Mouse (Mus musculus): ENCODE data around the gene Kcnj15.

The Kcnj15 gene

GRCm38 (mm10) chr16:95244626-95245303, 12.6 kb upstream of the Kcnj15 start:
- in situ Hi-C loops (cut with MboI, MseI), result no loop called here

DNA sequence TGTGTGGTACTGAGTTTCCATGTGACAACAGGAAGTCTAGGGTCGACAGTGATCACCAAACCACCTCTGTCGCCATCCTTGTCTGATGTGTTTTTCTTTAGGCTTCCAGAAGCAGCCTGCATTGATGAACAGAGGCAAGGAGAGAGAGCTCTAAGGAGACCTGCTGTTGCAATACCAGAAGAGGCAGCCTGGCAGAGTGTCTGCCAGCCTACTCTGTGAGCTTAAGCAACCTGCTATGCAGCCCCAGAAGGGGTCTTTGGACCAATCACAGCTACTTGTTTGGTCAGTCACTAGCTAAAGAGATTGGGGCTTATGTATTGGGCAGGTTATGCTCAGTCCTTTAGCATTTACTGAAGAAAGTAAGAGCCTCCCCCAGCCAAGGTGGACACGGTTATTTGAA, 11.9 kb upstream of the Kcnj15 start:
- in situ Hi-C loops (cut with MboI, MseI), result no loop called here

DNA sequence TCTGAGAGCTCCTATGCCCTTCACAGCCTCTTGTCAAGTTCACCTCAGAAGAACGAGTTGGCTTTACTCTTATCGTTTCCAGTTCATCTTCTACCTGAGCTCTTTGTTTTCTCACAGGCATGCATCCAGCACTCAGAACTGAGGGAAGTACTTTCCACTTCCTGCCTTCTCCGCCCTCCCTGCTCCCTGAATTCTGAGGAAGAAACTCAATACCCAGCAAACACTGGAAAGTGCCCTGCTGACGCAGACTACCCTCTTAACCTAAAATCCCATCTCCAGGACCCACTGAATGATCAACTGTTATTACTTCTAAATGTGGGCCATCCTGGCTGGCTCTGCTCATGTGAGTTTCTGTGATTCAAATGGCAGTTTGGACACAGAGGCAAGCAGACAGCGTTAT, 8.7 kb upstream of the Kcnj15 start:
- in situ Hi-C loops (cut with MboI, MseI), result no loop called here

DNA sequence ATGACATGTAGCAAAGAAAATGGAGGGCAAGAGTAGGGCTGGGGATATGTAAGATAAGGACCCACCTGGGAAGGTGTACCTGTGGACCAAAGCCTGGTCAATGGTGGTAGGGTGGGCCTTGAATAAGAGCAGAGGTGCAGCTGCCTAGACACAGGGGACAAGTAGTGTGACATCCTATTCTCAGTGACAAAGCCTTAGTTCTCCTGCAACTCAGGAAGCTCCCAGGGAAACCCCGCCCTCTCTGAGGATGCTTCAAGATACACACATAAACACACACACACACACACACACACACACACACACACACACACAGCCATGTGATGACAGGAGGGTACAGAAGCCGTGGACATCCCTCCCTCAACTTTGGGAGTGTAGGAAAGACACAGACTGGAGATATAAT, 710 bp upstream of the Kcnj15 start:
- in situ Hi-C loops (cut with MboI, MseI), result loop anchor here (10.0 kb wide), 1 partner anchor 1832 kb away; no protein-coding TSS in a partner anchor

DNA sequence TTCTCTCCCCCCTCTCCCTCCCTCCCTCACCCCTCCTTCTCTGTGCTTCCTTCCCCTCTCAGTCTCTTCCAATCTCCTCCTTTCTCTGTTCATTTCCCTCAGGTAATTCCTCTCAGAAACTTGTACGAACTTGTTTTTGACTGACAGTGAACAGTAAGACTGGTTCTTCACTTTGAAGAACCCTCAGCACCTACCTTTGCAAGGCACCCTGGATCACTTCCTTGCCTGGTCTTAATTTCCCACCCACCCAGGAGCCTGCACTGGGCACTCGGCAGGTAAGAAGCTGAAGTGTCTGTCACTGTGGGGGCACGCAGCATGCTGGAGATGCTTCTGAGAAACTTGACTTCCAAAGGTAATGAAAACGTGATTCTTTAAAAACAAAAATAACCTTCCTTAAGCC, 742 bp downstream of the Kcnj15 start:
- in situ Hi-C loops (cut with MboI, MseI), result loop anchor here (10.0 kb wide), 1 partner anchor 1833 kb away; no protein-coding TSS in a partner anchor

- in situ Hi-C loops (cut with MboI, MseI), result loop anchor here (10.0 kb wide), 1 partner anchor 1835 kb away; no protein-coding TSS in a partner anchor
Measured at GRCm38 (mm10) chr16:95259505-95259904, 2.1 kb downstream of the Kcnj15 start.

- in situ Hi-C loops (cut with MboI, MseI), result no loop called here
Measured at GRCm38 (mm10) chr16:95260693-95261092, 3.3 kb downstream of the Kcnj15 start.

DNA sequence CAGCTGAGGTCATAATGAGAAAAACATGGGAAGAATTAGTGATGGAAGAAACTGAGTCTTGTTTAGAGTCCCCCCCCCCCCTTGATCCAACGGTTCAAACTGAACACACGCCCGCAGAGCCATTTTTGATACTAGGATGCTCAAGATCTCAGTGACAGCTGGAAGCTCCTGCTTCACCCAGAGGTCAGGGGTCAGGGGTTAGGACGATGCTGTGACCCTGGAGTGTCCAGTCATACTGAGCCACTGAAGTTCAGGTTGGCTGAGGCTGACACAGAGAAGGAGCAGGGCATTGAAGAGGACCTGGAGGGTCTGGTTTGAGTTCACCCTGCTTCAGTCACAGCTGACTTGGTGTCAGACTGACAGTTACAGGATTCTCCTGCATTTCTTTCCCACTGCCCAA, 4.4 kb downstream of the Kcnj15 start:
- in situ Hi-C loops (cut with MboI, MseI), result no loop called here

DNA sequence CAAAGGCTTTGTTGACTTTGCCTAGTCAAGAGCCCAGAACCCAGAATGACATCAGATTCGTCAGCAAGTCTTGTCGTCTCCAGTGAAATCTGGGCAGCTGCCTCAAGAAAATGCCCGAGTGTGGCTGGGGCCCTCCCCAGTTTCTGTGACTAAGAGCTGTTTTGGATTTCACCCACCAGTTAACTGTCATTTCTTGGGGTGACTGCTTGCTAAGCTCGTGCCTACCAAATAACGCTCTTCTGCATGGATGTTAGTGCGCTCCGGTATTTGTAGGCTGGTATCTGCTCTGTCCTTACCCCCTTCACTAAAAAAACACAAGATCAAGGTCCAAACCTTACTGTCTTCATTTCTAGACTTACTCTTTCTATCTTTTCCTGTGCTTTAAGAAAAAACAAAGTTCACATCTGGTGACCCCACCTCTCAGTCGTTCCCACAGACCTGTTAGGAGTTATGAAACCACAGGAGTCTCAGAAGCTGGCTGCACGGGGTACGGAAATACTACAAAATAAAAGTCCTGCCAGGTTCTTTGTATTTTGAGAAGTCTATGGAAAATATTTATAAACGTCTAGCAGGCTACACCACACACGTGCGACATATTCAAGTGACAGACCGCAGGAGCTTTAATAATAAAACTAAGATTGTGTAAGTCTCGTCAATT, 5.5 kb downstream of the Kcnj15 start:
- in situ Hi-C loops (cut with MboI, MseI), result no loop called here

DNA sequence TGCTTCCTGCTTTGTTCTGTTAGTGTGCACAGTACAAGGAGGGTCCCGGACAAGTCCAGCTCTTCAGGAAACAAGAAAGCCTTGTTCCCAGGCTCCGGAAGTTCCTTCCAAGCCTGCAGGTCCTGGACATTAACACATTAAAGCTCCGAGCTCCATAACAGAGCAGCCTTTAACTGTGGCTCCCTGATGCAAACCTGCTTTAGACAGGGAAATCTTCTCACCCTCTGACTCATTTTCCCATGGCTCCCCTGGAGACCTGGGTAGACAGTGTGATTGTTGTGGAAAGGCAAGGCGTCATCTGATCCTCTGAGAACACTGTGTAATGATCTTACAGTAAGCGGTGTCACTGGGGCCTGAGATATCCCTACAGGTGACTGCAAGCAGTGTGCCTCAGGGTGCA, 7.0 kb downstream of the Kcnj15 start:
- in situ Hi-C loops (cut with MboI, MseI), result no loop called here

- in situ Hi-C loops (cut with MboI, MseI), result no loop called here
Measured at GRCm38 (mm10) chr16:95267481-95268183, 10.3 kb downstream of the Kcnj15 start.

DNA sequence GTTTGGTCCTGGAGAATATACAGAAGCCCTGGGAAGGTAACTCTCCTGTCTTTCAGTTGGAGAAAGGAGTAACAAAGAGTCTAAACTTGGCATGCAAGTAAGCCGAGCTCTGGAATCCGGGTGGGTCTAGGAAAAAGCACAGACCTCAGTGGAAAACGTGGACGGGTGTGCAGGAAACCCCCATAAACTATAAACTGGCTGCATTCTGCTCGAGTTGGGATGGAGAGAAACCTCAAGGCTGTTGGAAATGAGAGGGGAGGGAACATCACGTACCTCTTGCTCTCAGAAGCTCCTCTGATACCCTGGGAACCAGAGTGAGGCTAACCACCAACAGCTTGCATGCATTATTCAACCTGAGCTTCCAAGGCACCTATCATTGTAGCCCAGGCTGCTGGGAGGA, 12.3 kb downstream of the Kcnj15 start:
- in situ Hi-C loops (cut with MboI, MseI), result no loop called here

DNA sequence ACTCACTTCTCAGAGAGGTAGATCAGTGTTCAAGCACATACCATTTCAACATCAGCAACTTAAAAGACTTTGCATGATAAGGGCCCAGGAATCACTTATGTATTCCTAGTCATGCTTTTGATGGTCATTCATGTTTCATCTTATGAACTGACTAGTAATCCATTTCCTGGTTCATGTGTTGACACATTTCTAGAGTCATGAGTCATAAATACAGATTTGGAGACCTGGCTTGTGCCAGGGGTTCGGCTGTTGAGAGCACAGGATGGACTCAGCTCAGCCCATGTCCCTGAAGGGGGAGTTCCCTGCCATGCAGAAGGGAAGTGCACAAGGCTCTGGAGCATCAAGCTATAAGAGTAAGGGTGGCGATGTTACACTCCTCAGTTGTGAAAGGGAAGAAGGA, 15.7 kb downstream of the Kcnj15 start:
- in situ Hi-C loops (cut with MboI, MseI), result no loop called here

DNA sequence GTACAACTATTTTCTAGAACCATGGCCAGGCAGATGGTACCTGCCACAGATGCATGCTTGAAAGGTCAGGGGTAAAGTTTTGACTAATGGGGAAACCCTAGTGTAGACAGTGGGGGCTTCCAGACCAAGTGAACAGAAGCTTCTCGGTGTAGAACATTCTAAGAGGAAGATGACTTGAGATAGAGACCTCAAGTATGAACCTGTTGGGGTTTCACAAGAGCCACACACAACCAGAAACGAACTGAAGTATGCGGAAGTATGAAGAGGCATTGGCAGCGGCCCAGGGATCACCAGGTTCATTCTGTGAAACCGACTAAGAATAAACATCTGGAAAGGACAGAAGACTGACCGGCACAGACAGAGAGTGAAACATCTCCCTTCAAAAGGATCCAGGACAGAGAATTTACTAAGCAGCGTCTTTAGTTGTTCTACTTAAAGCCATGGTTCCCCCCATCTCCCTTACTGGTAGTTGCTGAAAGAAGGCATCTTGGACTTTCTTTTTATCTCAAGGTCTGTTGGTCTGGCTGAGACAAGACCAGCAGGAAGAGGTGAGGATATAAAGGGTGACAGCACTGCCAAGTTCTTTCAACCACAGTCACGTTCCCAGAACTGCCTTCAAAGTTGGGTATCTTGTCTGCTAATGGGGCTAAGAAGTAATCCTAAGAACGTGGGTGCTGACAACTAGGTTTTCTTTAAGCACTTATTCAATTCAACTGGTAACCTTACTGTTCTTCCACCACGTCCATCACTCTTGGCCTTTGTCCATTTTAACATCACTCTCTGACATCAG, 18.6 kb downstream of the Kcnj15 start:
- in situ Hi-C loops (cut with MboI, MseI), result no loop called here

GRCm38 (mm10) chr16:95279015-95279414, 21.7 kb downstream of the Kcnj15 start:
- in situ Hi-C loops (cut with MboI, MseI), result no loop called here

- in situ Hi-C loops (cut with MboI, MseI), result no loop called here
Measured at GRCm38 (mm10) chr16:95280338-95280737, 23.0 kb downstream of the Kcnj15 start.

DNA sequence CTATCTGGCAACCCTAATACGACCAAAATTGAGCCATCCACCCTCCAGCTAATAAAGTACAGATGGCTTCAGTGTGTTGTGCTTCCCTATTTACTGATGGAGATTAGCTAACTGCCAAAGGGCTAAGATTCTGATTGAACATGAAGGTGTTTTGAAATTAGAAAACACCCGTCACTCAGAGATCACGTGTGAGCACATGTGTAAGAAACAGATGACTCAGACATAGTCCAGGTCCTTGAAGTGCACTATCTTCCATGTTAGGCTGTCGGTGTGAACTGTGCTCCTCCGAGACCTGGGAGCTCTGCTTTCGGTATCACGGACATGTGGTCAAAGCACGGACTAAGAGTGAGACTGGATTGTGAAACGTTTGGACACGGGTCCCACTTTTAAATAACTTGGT, 26.0 kb downstream of the Kcnj15 start:
- in situ Hi-C loops (cut with MboI, MseI), result no loop called here

DNA sequence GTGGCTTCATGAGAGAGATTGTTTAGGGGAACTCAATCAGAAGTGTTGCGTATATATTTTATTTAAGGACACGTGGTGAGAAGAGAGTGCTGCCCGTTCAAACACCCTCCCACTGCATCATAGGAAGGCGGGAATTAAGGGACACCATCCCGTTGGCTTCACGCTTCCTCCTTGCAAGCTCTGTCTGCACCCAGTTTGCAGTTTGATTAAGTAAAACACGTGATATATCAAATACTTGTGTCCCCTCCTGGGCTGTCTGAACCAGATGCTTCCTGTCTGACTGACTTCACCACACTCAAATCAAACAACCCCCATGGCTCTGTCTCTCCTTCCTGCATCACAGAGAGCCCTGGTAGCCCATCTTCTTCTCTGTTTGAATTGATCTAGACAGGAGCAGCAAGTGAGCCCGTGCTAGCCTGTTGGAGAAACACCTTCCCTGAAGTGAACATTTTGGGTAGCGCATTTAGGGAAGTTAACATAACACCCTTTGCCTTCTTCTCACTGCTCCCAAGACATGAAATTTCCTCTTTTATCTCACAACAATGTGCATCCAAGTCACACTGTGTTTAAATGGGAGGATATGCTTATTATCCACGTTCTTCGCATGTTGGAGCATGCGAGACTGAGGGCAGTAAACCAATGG, 26.8 kb downstream of the Kcnj15 start:
- in situ Hi-C loops (cut with MboI, MseI), result no loop called here

DNA sequence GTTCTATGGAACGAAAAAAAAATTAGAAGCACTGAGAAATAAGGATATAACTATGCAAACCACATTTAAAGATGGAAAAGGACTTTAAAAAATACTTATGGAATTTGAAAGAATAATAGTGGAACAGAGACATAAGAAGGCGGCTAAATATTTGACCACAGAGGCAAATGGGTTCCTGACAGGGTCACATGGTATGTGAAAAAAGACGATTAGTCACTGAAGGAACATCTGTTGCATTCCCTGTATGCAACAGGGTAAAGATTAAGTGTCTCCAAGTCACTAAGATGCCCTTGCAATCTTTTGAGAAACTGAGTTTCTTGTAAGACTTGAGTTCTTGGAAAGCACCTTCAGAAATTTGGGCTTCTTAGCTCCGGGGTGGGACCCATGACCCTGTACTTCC, 27.7 kb downstream of the Kcnj15 start:
- in situ Hi-C loops (cut with MboI, MseI), result no loop called here

DNA sequence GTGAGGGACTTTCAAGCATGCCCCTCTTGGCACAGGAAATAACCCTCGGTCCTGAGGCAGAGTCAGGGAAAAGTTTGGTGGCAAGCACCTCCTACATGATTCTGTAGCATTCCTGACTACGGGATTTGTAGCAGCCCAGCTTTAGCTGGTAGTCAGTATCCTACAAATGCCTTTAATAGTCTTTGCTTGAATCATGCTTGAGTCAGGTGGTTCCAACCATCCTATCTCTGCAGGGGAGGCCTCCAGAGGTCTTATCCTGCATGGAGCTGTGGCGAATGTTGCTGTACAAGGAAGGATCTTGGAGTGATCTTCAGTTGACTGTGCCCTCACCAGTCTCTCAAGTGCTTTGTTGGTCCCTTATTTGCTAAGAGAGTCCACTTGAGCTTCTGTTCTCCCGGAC, 28.4 kb downstream of the Kcnj15 start:
- in situ Hi-C loops (cut with MboI, MseI), result no loop called here

DNA sequence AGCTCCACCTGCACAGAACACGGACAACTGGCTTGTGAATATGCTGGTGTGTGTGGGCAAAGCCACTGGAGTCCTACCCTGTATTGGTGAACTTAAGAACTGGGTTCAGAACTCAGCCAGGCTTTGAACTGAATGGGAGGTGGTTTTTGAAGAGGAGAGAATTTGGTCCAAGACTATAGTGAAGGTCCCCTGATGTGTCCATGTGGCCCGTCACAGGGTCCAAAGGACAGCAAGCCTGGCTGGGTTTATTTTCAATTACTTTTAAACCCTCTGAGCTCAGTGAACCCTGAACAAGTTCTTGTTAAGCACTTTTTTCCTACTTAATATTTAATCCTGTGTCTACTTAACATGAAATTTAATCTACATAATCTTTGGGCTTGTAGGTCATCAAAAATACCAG, 30.3 kb downstream of the Kcnj15 start:
- in situ Hi-C loops (cut with MboI, MseI), result no loop called here

- in situ Hi-C loops (cut with MboI, MseI), result no loop called here
Measured at GRCm38 (mm10) chr16:95289375-95289774, 32.0 kb downstream of the Kcnj15 start.
